ENCODE assay signal across 22 mouse cellular contexts in genomic region chr2:169272622-169273021, GRCm38 (mm10).
DNase-seq lines count a peak whose midpoint lies in the region; ATAC-seq and TF ChIP-seq lines count a peak whose summit lies in the region.
"Had no signal": no experiment of that assay in that cellular context is flagged by ENCODE, and none has a peak within 500 bp of the region (broad histone marks: within the 10 kb centered on the region; RNA-seq: fewer than 3 reads in every experiment).

No protein-coding gene starts in this region.

- H3K9ac ChIP-seq in hindbrain, embryonic 13.5 days: no peak overlapping the region
- no peak overlapping the region for H3K9ac ChIP-seq in neural tube, embryonic 12.5 days
- H3K9ac ChIP-seq in neural tube, embryonic 15.5 days (replicated peaks): no peak overlapping the region
- no peak overlapping the region for H3K9ac ChIP-seq in forebrain, embryonic 13.5 days
- no peak overlapping the region; the same call in 1 of the 2 replicates for H3K9ac ChIP-seq in midbrain, embryonic 15.5 days
- no peak overlapping the region for H3K9ac ChIP-seq in lung, postnatal 0 days (replicated peaks; ENCODE audit: low read depth)
- H3K9ac ChIP-seq: intestine, embryonic 15.5 days; liver, postnatal 0 days; neural tube, embryonic 13.5 days; stomach, embryonic 15.5 days had no signal

- peak; percentile 12 for DNase-seq in hindbrain, embryonic 10.5 days (ENCODE audit: low spot score)
- no peak for DNase-seq in spleen, adult 18-20 months
- DNase-seq in lung, postnatal 0 days (ENCODE audit: low spot score): no peak
- DNase-seq: adrenal gland, adult 2 months; cerebellum, adult 18-20 months; cerebellum, postnatal 14 days; kidney, adult 8-10 months; kidney, postnatal 10 days; liver, postnatal 0 days; lung, postnatal 10 days; right cerebral cortex, postnatal 4 days; thymus, postnatal 25 days had no signal

- no peak overlapping the region for H3K4me2 ChIP-seq in hindbrain, embryonic 13.5 days
- H3K4me2 ChIP-seq in neural tube, embryonic 12.5 days (replicated peaks): no peak overlapping the region; the same call in 1 of the 2 replicates
- H3K4me2 ChIP-seq in neural tube, embryonic 15.5 days: no peak overlapping the region
- H3K4me2 ChIP-seq in forebrain, embryonic 13.5 days: no peak overlapping the region
- H3K4me2 ChIP-seq in midbrain, embryonic 15.5 days: no peak overlapping the region
- no peak overlapping the region for H3K4me2 ChIP-seq in lung, postnatal 0 days (replicated peaks; ENCODE audit: low read depth, low read length)
- H3K4me2 ChIP-seq: intestine, embryonic 15.5 days; neural tube, embryonic 13.5 days; stomach, embryonic 15.5 days had no signal

- H3K4me1 ChIP-seq in hindbrain, embryonic 10.5 days (replicated peaks): peaks cover 24% of the 10 kb centered on the region
- H3K4me1 ChIP-seq in hindbrain, embryonic 13.5 days (replicated peaks): peaks cover 22% of the 10 kb centered on the region
- H3K4me1 ChIP-seq in neural tube, embryonic 12.5 days: peaks cover 11% of the 10 kb centered on the region
- H3K4me1 ChIP-seq in neural tube, embryonic 15.5 days: peaks cover 8% of the 10 kb centered on the region; the same call in 1 of the 2 replicates
- H3K4me1 ChIP-seq in forebrain, embryonic 13.5 days: peaks cover 15% of the 10 kb centered on the region
- peaks cover 16% of the 10 kb centered on the region for H3K4me1 ChIP-seq in midbrain, embryonic 15.5 days
- H3K4me1 ChIP-seq in lung, postnatal 0 days (ENCODE audit: insufficient read depth, low read depth, low read length): no peaks in the 10 kb centered on the region
- H3K4me1 ChIP-seq: intestine, embryonic 15.5 days; stomach, embryonic 15.5 days had no signal

- no peak for TF ChIP-seq EP300 in lung, postnatal 0 days (IDR thresholded peaks at IDR 0.05)

- no peaks in the 10 kb centered on the region for H3K36me3 ChIP-seq in hindbrain, embryonic 10.5 days
- H3K36me3 ChIP-seq in hindbrain, embryonic 13.5 days: no peaks in the 10 kb centered on the region
- no peaks in the 10 kb centered on the region for H3K36me3 ChIP-seq in neural tube, embryonic 12.5 days
- H3K36me3 ChIP-seq in neural tube, embryonic 15.5 days: no peaks in the 10 kb centered on the region
- H3K36me3 ChIP-seq in forebrain, embryonic 13.5 days (ENCODE audit: poor library complexity, severe bottlenecking): no peaks in the 10 kb centered on the region
- no peaks in the 10 kb centered on the region for H3K36me3 ChIP-seq in midbrain, embryonic 15.5 days (replicated peaks)
- no peaks in the 10 kb centered on the region for H3K36me3 ChIP-seq in lung, postnatal 0 days (ENCODE audit: insufficient read depth, low read length)
- H3K36me3 ChIP-seq: heart, embryonic 10.5 days; intestine, embryonic 15.5 days; limb, embryonic 10.5 days; neural tube, embryonic 13.5 days; stomach, embryonic 15.5 days had no signal

- no peak overlapping the region for H3K4me3 ChIP-seq in hindbrain, embryonic 10.5 days
- H3K4me3 ChIP-seq in hindbrain, embryonic 13.5 days: no peak overlapping the region
- no peak overlapping the region for H3K4me3 ChIP-seq in neural tube, embryonic 12.5 days
- no peak overlapping the region for H3K4me3 ChIP-seq in neural tube, embryonic 15.5 days (replicated peaks)
- no peak overlapping the region for H3K4me3 ChIP-seq in forebrain, embryonic 13.5 days
- H3K4me3 ChIP-seq in midbrain, embryonic 15.5 days: no peak overlapping the region
- H3K4me3 ChIP-seq in lung, postnatal 0 days (ENCODE audit: low read depth, low read length): no peak overlapping the region
- H3K4me3 ChIP-seq: heart, embryonic 10.5 days; intestine, embryonic 15.5 days; limb, embryonic 10.5 days; neural tube, embryonic 13.5 days; stomach, embryonic 15.5 days had no signal

- peak overlapping the region; percentile 77 for H3K27ac ChIP-seq in hindbrain, embryonic 10.5 days
- H3K27ac ChIP-seq in hindbrain, embryonic 13.5 days: no peak overlapping the region
- no peak overlapping the region for H3K27ac ChIP-seq in neural tube, embryonic 12.5 days
- no peak overlapping the region for H3K27ac ChIP-seq in neural tube, embryonic 15.5 days (replicated peaks)
- H3K27ac ChIP-seq in forebrain, embryonic 13.5 days: no peak overlapping the region
- H3K27ac ChIP-seq in midbrain, embryonic 15.5 days: 0 out of 2 replicates have a peak overlapping the region, but pooled peaks have one; percentile 35
- H3K27ac ChIP-seq in lung, postnatal 0 days (ENCODE audit: low read length): no peak overlapping the region
- H3K27ac ChIP-seq: heart, embryonic 10.5 days; intestine, embryonic 15.5 days; limb, embryonic 10.5 days; neural tube, embryonic 13.5 days; stomach, embryonic 15.5 days had no signal

- whole genome bisulfite sequencing in hindbrain, embryonic 10.5 days: 14% methylated on average over 6 of the region's 6 CpGs
- WGBS in hindbrain, embryonic 13.5 days: 8% methylated on average over 6 of the region's 6 CpGs
- 4% methylated on average over 6 of the region's 6 CpGs for WGBS in neural tube, embryonic 12.5 days
- WGBS in neural tube, embryonic 15.5 days: 18% methylated on average over 6 of the region's 6 CpGs
- 10% methylated on average over 6 of the region's 6 CpGs for WGBS in forebrain, embryonic 13.5 days
- WGBS in midbrain, embryonic 15.5 days: 6% methylated on average over 6 of the region's 6 CpGs
- WGBS in lung, postnatal 0 days: 39% methylated on average over 6 of the region's 6 CpGs

- no peaks in the 10 kb centered on the region for H3K27me3 ChIP-seq in hindbrain, embryonic 10.5 days (ENCODE audit: insufficient read depth, poor library complexity, severe bottlenecking)
- no peaks in the 10 kb centered on the region for H3K27me3 ChIP-seq in hindbrain, embryonic 13.5 days
- H3K27me3 ChIP-seq in neural tube, embryonic 12.5 days (replicated peaks): 0 out of 2 replicates have a peak, but pooled peaks cover 5% of the 10 kb centered on the region
- H3K27me3 ChIP-seq in neural tube, embryonic 15.5 days (replicated peaks): no peaks in the 10 kb centered on the region
- H3K27me3 ChIP-seq in forebrain, embryonic 13.5 days: no peaks in the 10 kb centered on the region
- no peaks in the 10 kb centered on the region for H3K27me3 ChIP-seq in midbrain, embryonic 15.5 days (replicated peaks)
- H3K27me3 ChIP-seq in lung, postnatal 0 days (replicated peaks; ENCODE audit: insufficient read depth, low read length): no peaks in the 10 kb centered on the region
- H3K27me3 ChIP-seq: intestine, embryonic 15.5 days; neural tube, embryonic 13.5 days; stomach, embryonic 15.5 days had no signal

- no peak for TF ChIP-seq CTCF in lung, postnatal 0 days (IDR thresholded peaks at IDR 0.05)

- H3K9me3 ChIP-seq in hindbrain, embryonic 10.5 days: no peaks in the 10 kb centered on the region
- no peaks in the 10 kb centered on the region for H3K9me3 ChIP-seq in hindbrain, embryonic 13.5 days
- H3K9me3 ChIP-seq in neural tube, embryonic 12.5 days: no peaks in the 10 kb centered on the region
- H3K9me3 ChIP-seq in neural tube, embryonic 15.5 days (replicated peaks): no peaks in the 10 kb centered on the region
- H3K9me3 ChIP-seq in forebrain, embryonic 13.5 days (replicated peaks): no peaks in the 10 kb centered on the region
- no peaks in the 10 kb centered on the region for H3K9me3 ChIP-seq in midbrain, embryonic 15.5 days
- no peaks in the 10 kb centered on the region for H3K9me3 ChIP-seq in lung, postnatal 0 days (ENCODE audit: low read length)
- H3K9me3 ChIP-seq: heart, embryonic 10.5 days; intestine, embryonic 15.5 days; limb, embryonic 10.5 days; neural tube, embryonic 13.5 days; stomach, embryonic 15.5 days had no signal

- no peak for ATAC-seq in hindbrain, embryonic 13.5 days (ENCODE audit: low FRiP score)
- peak; percentile 56; the same call in 1 of the 2 replicates for ATAC-seq in neural tube, embryonic 12.5 days (ENCODE audit: low FRiP score, low read depth)
- no peak for ATAC-seq in neural tube, embryonic 15.5 days (ENCODE audit: low FRiP score)
- ATAC-seq in forebrain, embryonic 13.5 days: 0 out of 2 replicates have a peak, but pooled peaks have one; percentile 13
- peak; percentile 60 for ATAC-seq in midbrain, embryonic 15.5 days (replicated peaks)
- no peak for ATAC-seq in lung, postnatal 0 days
- ATAC-seq: intestine, embryonic 15.5 days; liver, postnatal 0 days had no signal

Comparison
In these comparisons a context has a peak if more than half of its experiments do, and no peak if none do; other contexts are left out.
1. H3K27ac ChIP-seq: peak in hindbrain, embryonic 10.5 days (single experiment) and midbrain, embryonic 15.5 days (single experiment); none in hindbrain, embryonic 13.5 days (single experiment), neural tube, embryonic 12.5 days (single experiment), neural tube, embryonic 15.5 days (single experiment), forebrain, embryonic 13.5 days (single experiment) and lung, postnatal 0 days (single experiment).
2. ATAC-seq: peak in neural tube, embryonic 12.5 days (single experiment), forebrain, embryonic 13.5 days (single experiment) and midbrain, embryonic 15.5 days (single experiment); none in hindbrain, embryonic 13.5 days (single experiment), neural tube, embryonic 15.5 days (single experiment) and lung, postnatal 0 days (single experiment).